Mouse (Mus musculus) CD4-positive, CD25-positive, alpha-beta regulatory T cell, adult 4 months (primary cell): ENCODE data around the gene St3gal3. TPM values are rescaled to one million over a fixed set of nuclear protein-coding genes. Genes with fewer than 3 reads are reported as not detected.

Experiments used
- ATAC-seq: one replicate; pipeline ENCODE4 v1.8.0; 2017
- polyA plus RNA-seq, 2 experiments: library from polyadenylated mRNA; unstranded; fragments of 100-300 nt; shearing (Covaris generic); gene quantifications; one replicate each; pipeline ENCODE4 v1.2.1; 2017

Gene St3gal3
- polyA plus RNA-seq, 2 experiments from 2014 or later, result 0.38 to 0.52 TPM

DNA sequence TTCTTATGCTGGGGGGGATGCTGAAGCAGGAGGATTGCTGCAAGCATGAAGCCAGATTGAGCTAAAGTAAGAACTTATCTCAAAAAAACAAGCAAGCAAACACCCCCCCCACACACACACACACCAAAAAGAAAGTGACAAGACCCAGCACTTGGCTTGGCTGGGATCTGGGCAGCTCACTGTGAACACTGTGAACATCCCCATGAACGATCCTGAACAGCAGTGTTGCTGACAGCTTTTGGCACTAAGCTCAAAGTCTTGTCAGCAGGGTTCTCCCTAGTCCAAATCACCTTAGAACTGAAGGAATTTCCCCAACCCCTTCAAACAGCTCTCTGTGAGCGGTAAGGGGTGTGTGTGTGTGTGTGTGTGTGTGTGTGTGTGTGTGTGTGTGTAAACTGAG, 211.3 kb downstream of the St3gal3 start:
- no peak for ATAC-seq

DNA sequence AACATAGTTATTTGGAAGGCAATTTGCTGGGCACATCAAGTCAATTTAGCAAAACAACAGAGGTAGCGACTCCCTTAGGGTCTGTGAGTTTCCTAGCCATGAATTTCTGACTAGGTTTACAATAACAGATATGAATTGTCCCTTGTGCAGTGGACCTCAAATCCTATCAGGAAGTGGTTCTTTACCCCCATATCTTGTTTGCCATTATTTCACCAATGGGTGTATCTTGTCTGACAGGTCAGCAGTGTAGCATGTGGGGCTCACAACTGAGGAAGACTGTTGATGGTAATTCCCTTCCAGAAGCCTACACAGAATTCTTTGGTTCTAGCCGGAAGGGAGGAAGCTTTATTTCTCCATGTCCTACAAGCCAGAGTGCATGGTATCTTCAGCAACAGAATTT, 213.4 kb downstream of the St3gal3 start:
- ATAC-seq, result no peak

DNA sequence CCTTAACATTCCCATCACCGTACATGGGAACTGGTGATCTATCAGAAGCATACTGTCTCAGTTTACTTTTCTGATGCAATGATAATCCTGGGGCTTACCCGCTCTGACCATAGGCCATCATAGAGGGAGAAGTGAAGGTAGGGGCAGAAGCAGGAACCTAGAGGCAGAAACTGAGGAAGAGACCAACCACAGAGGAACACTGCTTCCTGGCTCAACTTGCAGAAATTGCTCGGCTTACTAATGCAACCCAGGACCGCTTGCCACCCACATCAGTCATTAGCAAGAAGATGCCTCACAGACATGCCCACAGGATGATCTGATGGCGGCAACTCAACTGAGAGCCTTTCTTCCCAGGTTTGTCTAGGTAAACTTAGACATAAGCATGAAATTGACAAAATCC, 216.0 kb downstream of the St3gal3 start:
- no peak for ATAC-seq

DNA sequence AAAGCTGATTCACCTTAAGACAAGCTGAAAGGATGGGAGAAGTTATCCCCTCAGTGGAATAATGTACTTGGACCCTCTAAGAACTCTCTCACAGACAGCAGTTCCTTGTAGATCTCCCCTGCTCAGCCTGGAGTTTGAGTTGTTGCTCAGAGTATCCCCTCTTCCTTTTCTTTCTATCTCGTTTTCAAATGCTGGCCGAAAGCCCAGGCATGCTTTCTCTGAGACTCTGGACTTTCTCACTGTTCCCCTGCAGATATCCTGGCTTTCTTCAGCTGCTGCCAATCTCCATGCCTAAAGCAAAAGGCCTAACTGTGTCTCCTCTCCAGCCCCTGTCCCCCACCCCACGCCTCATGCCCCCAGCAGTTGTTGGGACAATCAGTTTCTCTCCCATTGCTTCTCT, 216.5 kb downstream of the St3gal3 start:
- no peak for ATAC-seq

- no peak for ATAC-seq
These were observed 216.9 kb downstream of the St3gal3 start for GRCm38 (mm10) chr4:117917847-117918246.

GRCm38 (mm10) chr4:117917402-117917801, 217.3 kb downstream of the St3gal3 start:
- ATAC-seq, result no peak

DNA sequence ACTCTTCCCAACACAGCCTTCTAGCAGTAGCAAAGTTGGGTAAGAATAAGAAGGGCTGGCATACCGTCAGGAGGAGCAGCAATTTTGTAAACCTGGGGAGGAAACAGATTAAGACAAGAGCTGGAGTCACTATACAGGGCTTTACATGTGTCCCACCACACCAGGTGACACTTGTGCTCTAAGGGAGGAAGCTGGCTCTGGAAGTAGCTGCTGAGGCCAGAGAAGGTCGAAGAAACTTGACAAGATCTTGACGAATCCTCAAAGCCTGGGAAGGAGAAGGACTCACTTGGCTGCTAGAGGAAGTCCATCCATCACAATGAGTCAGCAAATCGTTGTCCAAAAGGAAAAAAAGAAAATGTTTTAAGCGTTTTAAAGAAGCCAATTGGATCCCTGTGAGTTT, 218.3 kb downstream of the St3gal3 start:
- ATAC-seq, result no peak

GRCm38 (mm10) chr4:117915489-117916105, 219.1 kb downstream of the St3gal3 start:
- ATAC-seq, result peak; percentile 6

GRCm38 (mm10) chr4:117914591-117915442, 219.9 kb downstream of the St3gal3 start, which contains the start of gene Ipo13:
TSS of gene Ipo13 (minus strand) at chr4:117914999.
- ATAC-seq, result peak; percentile 96

- no peak for ATAC-seq
These were observed 220.7 kb downstream of the St3gal3 start for GRCm38 (mm10) chr4:117914031-117914430.

GRCm38 (mm10) chr4:117913421-117913820, 221.3 kb downstream of the St3gal3 start:
- no peak for ATAC-seq

DNA sequence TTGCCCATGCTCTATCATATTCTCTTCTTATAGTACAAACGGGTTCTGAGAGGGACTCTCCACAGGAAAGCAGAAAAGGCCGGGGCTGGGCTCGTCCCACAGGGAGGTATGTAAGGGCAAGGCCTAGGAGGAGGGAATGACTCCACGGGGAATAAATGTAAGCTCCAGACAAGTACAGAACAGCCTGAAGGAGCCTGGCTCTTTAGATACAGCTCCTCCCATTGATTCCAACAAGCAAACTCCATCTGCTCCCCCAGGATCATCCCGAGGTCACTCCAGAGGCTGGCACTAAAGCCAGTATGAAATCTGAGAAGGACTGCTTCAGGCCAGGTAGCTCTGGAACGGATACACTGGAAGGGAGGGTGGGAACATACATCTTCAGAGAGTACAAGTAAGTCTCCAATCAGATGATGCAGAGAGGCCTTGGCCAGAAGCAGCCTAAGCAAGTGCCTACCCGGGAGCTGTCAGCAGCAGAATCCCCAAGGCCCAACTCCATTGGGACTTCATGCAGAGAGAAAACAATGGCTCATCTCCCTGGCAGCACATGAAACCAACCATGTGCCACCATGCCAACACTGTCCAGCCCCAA, 221.9 kb downstream of the St3gal3 start:
- ATAC-seq, result no peak

DNA sequence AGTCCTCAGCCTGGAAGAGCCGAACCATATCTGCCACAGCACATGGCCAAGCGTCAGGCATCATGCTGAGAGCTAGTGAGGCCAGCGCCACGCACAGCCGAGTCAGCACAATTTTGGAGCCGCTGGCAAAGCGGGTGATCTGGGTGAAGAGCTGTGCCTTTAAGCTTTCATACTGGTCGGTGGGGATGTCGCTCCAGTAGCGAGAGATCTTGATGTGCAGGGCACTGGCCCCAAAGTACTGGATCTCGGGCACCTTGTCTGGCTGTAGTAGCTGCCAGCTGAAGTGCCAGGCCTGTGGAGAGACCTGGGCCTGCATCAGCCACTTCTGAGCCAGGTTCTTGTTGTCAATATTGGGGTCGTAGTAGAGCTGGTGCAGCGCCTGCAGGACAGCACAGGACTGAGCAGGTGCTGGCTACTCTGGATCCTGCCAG, 222.6 kb downstream of the St3gal3 start:
- ATAC-seq, result no peak

DNA sequence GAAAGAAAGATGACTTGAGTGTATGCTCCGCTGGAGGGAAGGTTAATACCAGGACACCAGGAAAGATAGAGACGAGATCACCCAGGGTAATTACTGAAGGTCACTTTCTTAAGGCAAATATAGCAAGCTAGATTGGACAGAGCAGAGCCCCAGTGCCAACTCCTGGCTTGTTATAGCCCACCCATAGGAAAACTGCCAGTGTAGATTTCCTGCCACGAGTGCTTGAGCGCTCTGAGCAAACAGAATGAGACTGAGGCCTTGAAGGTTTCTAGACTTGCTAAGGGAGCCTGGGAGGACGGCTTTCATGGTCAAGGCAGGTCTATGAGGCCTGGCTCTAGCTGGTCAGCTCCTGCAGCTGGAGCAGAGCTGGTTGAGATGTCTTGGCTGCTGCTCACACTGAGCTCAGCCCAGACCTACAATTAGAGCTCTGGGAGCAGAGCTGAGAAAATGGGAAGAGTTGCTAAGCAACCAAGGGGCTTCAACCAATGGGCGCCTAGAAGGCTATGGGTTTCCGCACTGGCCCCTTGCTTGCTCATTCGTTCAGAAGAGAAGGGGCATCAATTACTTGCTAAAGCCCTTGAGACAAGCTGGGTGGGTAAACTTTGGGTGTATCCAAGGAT, 225.8 kb downstream of the St3gal3 start:
- ATAC-seq, result no peak

- ATAC-seq, result no peak
These were observed 228.5 kb downstream of the St3gal3 start for GRCm38 (mm10) chr4:117906196-117906595.

DNA sequence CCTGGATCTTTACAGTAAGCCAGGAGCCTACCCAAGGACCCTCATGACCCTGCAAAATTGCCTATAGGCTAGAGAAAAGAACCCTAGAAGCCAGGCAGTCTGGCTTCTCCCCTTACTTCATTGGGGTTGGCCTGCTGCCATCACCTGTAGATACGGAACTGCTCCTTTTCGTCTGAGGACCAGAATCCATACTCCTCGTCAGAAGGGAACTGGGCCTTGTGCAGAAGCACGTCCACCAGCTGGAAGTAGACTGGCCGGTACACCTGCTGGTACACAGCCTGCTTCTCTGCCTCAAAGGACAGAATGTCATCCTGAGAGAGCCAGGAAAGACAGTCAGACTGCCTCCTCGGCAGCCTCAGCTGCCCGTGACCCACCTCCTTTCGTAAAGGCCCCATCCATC, 230.0 kb downstream of the St3gal3 start:
- ATAC-seq, result no peak

- no peak for ATAC-seq
These were observed 230.6 kb downstream of the St3gal3 start for GRCm38 (mm10) chr4:117904094-117904493.

GRCm38 (mm10) chr4:117898111-117898510, 236.6 kb downstream of the St3gal3 start:
- no peak for ATAC-seq

GRCm38 (mm10) chr4:117896031-117896430, 238.7 kb downstream of the St3gal3 start:
- ATAC-seq, result no peak

DNA sequence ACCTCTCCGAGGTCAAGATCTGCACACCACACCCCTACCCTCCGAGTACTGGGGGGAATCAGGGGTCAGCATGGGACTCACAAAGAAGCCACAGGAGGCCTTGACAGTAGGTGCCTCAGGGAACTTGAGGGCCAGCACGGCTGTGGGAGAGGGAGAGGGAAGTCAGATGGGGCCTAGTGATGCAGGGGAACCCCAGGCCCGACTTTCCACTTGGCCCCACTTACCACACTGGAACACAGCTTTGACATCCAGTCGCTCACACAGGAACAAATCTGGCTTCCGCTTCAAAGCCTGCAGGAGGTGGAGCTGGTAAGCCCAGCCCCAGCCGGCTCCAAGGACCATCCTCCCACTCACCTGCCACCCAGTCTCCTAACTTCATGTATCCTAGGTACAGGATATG, 239.4 kb downstream of the St3gal3 start:
- no peak for ATAC-seq

DNA sequence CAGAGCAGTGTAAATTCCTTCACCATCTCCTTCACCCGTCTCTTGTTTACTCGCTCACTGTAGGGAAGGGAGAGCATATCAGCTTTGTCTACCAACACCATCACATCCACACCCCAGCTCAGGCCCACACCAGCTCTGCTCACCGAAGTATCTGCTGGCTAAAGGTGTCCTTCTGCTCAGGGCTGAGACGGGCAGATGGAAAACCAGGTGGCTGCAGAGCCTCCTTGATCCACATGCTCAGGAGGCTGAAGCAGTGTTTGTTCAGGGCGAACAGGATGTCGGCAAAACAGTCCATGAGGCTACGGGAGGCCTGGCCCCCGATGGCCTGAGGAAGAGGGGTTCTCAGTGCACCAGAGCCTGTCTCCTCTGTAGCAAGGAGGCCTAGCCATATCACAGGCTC, 240.1 kb downstream of the St3gal3 start:
- ATAC-seq, result no peak

DNA sequence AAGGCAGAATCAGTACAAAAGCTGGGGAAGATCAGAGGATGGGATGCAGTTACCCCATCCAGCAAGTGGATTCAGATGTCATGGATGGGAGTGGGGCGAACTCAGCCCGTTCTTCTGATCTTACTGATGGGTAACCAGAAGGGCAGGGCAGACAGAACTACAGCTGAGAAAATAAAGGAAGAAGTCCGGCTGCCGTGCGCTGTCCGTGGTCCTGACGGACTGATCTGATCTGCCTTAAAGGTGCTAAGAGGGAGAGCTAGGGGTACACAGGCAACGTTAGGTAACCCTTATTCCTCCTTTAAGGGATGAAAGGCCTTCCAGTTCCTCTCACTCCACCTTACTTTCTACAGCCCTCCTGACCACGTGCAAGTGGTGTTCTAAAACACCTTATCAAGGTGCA, 241.3 kb downstream of the St3gal3 start:
- ATAC-seq, result no peak

- ATAC-seq, result peak; percentile 90
These were observed 243.0 kb downstream of the St3gal3 start, which contains the start of gene Dph2 for GRCm38 (mm10) chr4:117891738-117892161. TSS of gene Dph2 (minus strand) at chr4:117892032.
